Mouse (Mus musculus): ENCODE results near the gene Ifna6.

DNA sequence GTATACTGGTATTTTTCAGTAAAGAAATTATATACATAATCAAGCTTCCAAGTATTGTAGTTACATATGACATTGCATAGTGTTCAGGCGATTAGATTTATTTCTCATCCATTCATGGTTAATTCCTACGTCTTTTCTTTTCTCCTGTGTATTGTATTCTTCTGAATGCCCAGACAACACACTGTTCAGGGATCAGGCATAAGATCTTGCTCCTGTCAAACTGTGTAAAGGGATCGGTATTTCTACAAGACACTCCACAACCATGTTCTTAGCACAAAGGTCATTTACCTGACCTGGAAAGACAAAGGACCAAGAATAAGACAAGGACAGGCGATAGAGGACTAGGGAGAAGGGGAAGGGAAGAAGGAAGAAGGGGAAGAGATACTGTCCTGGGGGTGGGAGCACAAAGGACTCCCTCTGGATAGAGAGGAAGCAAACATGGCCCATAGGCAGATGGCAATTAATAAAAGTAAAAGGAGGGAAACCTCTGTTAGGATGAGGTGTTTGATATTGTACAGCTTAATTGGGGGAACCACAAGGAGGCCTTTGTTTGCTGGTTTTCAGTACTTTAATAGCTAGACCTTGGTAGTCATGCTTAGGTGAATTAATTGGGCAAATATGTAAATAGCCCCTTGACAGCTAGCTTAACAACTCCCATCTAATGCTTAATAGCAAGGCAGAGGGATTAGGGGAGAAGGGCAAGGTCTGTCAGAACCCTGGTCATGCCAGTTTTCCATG, 24.0 kb downstream of the Ifna6 start:
- TF ChIP-seq CTCF (IDR thresholded peaks at IDR 0.05; ENCODE audit: borderline replicate concordance, insufficient read depth, low read length) (no peak), POLR2A (IDR thresholded peaks at IDR 0.05; ENCODE audit: low read depth, low read length) (no peak)

All from embryonic fibroblast, embryonic 13.5 days (primary cell).